Mouse (Mus musculus): ENCODE data around the gene Rsph9.

DNA sequence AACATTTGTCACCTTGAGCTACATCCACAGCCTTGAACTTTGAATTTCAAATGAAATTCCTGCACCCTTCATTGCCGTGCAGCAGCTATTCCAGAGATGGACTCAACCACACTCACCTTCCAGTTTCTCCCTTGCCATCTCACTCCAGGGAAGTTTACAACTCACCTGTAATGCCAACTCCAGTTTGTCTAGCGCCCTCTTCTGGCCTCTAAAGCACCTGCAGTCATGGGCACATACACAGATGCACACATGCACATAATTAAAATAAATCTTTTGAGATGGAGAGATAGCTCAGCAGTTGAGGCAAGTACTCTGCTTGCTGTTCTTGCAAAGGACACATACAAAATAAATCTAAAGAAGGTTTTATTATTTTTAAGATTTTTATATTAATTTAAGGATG lies 65.0 kb downstream of the Rsph9 start:
- TF ChIP-seq FOSL1 (IDR thresholded peaks at IDR 0.05; ENCODE audit: insufficient read depth, low read length, poor library complexity, severe bottlenecking) (no peak), CTCF (IDR thresholded peaks at IDR 0.05; ENCODE audit: control insufficient read depth, insufficient read depth, insufficient read length) (no peak), USF1 (IDR thresholded peaks at IDR 0.05; ENCODE audit: low read depth) (no peak), MYOG (IDR thresholded peaks at IDR 0.05; ENCODE audit: control insufficient read depth, extremely low read depth, insufficient read length) (no peak), CEBPB (IDR thresholded peaks at IDR 0.05; ENCODE audit: low read depth) (no peak), MAX (IDR thresholded peaks at IDR 0.05) (no peak)

Measured in C2C12 (cell line).